Mouse (Mus musculus) liver, postnatal 0 days (tissue): ENCODE measurements at regions not wholly inside any gene's neighbourhood (a gene's known extent, or its start where the extent isn't known, plus 50 kb on each side); places are given as distances from the start of the nearest gene placed in this dataset.

Experiments
- CTCF ChIP-seq: sonication (generic); IDR thresholded peaks from 2 replicates; pipeline ENCODE4 v1.5.1; 2016; ENCODE audit warnings: antibody characterized with exemption, low read depth
- EP300 ChIP-seq: IDR thresholded peaks from 2 replicates; pipeline ENCODE4 v1.6.1; 2016; ENCODE audit warnings: antibody characterized with exemption, low read depth, mild to moderate bottlenecking

GRCm38 (mm10) chr3:115603803-115604202, 111.1 kb downstream of the S1pr1 start:
- TF ChIP-seq CTCF (no peak), EP300 (no peak)
